Mouse (Mus musculus): ENCODE results near the gene Pank1.

DNA sequence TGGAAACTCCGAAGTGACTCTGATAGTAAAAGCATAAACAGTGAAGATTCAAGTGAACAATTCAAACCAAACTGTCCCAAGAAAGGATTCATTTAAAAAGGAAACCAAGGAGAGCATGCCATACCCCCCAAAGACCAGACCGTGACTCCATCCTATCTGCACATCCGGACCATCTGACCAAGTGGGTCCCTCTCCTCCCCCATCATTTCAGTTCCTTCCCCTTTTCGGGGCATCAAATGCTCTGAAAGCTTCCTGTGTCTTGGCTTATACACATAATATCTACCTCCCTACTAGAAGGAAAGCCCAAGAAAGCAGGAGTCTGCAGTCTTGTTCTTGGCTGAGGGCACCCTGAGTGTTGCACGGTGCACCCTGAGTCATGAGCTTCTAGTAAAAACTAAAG is 72.1 kb downstream of the Pank1 start:
- TF ChIP-seq CTCF (IDR thresholded peaks at IDR 0.05; ENCODE audit: control insufficient read depth, insufficient read depth, low read length), result no peak
- TF ChIP-seq POLR2A (IDR thresholded peaks at IDR 0.05; ENCODE audit: borderline replicate concordance, control insufficient read depth, low read depth, low read length), result no peak
